ENCODE assay signal across 7 mouse cellular contexts in the genomic region with DNA sequence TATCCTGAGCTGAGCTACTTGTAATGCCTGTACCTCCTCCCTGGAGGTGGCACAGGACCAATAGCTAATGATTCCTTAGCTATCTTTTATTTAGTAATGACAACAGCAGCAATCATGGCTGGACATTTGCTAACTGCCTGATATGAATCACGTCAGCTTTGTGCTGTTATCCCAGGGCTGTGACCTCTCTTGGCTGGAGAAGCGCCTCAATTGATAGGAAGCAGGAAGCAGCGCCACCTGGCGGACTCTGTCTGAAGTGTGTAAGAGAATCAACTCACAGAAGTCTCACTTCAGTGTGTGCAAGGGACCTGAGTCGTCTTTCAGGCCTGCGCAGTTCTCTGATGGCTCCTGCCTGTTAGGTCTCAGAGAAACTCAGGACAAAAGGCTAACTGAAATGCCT. TPM values are rescaled to one million over a fixed set of nuclear protein-coding genes. Genes with fewer than 3 reads are reported as not detected.
DNase-seq lines count a peak whose midpoint lies in the region; ATAC-seq lines count a peak whose summit lies in the region.

No protein-coding gene starts in this region.

- H3K27me3 ChIP-seq in limb, embryonic 10.5 days (ENCODE audit: low read depth, poor library complexity, severe bottlenecking) = peaks cover 8% of the 10 kb centered on the region
- H3K27me3 ChIP-seq in midbrain, embryonic 14.5 days (ENCODE audit: control insufficient read depth, insufficient read depth, low read length) = no peaks in the 10 kb centered on the region

- ATAC-seq in midbrain, embryonic 14.5 days (ENCODE audit: low FRiP score, low TSS enrichment) = peak; percentile 73

- H3K4me1 ChIP-seq in limb, embryonic 10.5 days = 0 out of 2 replicates have a peak, but pooled peaks cover 3% of the 10 kb centered on the region
- H3K4me1 ChIP-seq in midbrain, embryonic 14.5 days (ENCODE audit: control insufficient read depth, insufficient read depth, low read length) = no peaks in the 10 kb centered on the region

- WGBS in limb, embryonic 10.5 days = 16% methylated on average over 6 of the region's 6 CpGs
- WGBS in midbrain, embryonic 14.5 days = 9% methylated on average over 6 of the region's 6 CpGs

- no peaks in the 10 kb centered on the region for H3K9me3 ChIP-seq in limb, embryonic 10.5 days (replicated peaks)
- H3K9me3 ChIP-seq in midbrain, embryonic 14.5 days (ENCODE audit: control insufficient read depth, low read length) = no peaks in the 10 kb centered on the region

- peak; percentile 92 to 94 for DNase-seq in adrenal gland, adult 18-20 months (ENCODE audit: low spot score in 2 of 2)
- DNase-seq in embryo, embryonic 11 days = peak; percentile 90
- DNase-seq in heart, adult 11 months = peak; percentile 96
- peak; percentile 70 for DNase-seq in kidney, adult 11 months
- DNase-seq in limb, embryonic 10.5 days (ENCODE audit: low spot score) = peak; percentile 90
- peak; percentile 93 for DNase-seq in midbrain, embryonic 14.5 days
- DNase-seq in spleen, adult 12 weeks (ENCODE audit: low spot score) = peak; percentile 42

- H3K36me3 ChIP-seq in limb, embryonic 10.5 days = no peaks in the 10 kb centered on the region
- H3K36me3 ChIP-seq in midbrain, embryonic 14.5 days (ENCODE audit: control insufficient read depth, insufficient read depth, low read length) = no peaks in the 10 kb centered on the region

- no peak overlapping the region for H3K4me2 ChIP-seq in midbrain, embryonic 14.5 days (ENCODE audit: low read length)

- no peak overlapping the region for H3K4me3 ChIP-seq in limb, embryonic 10.5 days
- H3K4me3 ChIP-seq in midbrain, embryonic 14.5 days (replicated peaks; ENCODE audit: low read depth, low read length) = no peak overlapping the region

- H3K27ac ChIP-seq in limb, embryonic 10.5 days = no peak overlapping the region
- no peak overlapping the region for H3K27ac ChIP-seq in midbrain, embryonic 14.5 days (replicated peaks; ENCODE audit: low read depth, low read length)

- no peak overlapping the region for H3K9ac ChIP-seq in midbrain, embryonic 14.5 days (replicated peaks; ENCODE audit: low read length)

RNA-seq across cellular contexts. Expression of gene 1810062G17Rik, which starts 19.7 kb away (rescaled TPM):
- 1 to 10 TPM in 1 of 2 experiments, not detected in 1; 1.5 TPM for total RNA-seq in adrenal gland, adult 18-20 months (2021)
- polyA plus RNA-seq in limb, embryonic 10.5 days (2016; fragmentation: Nextera tagmentation; extraction: Ambion mirVana) = 0.55 and 0.84 TPM in 2 replicates
- polyA plus RNA-seq in midbrain, embryonic 14.5 days (2014; fragmentation: Nextera tagmentation; extraction: Ambion mirVana) = 0.24 TPM in 1 of 2 replicates, not detected in the other

RNA-seq across cellular contexts. Expression of gene Anxa5, which starts 19.7 kb away (rescaled TPM):
- total RNA-seq in adrenal gland, adult 18-20 months (2021) = 100 to 1,000 TPM; 616 to 644 TPM
- polyA plus RNA-seq in limb, embryonic 10.5 days (2016; fragmentation: Nextera tagmentation; extraction: Ambion mirVana) = 99.2 and 115 TPM in 2 replicates
- 19.8 and 49.1 TPM in 2 replicates for polyA plus RNA-seq in midbrain, embryonic 14.5 days (2014; fragmentation: Nextera tagmentation; extraction: Ambion mirVana)

RNA-seq across cellular contexts. Expression of gene Gm11549, which starts 26.2 kb away (rescaled TPM):
- not detected for total RNA-seq in adrenal gland, adult 18-20 months (2021)
- not detected in 2 replicates for polyA plus RNA-seq in limb, embryonic 10.5 days (2016; fragmentation: Nextera tagmentation; extraction: Ambion mirVana)
- polyA plus RNA-seq in midbrain, embryonic 14.5 days (2014; fragmentation: Nextera tagmentation; extraction: Ambion mirVana) = 0.21 and 0.27 TPM in 2 replicates

RNA-seq across cellular contexts. Expression of gene Exosc9, which starts 57.0 kb away (rescaled TPM):
- 10 to 100 TPM; 26.7 to 31.5 TPM for total RNA-seq in adrenal gland, adult 18-20 months (2021)
- 93.1 and 98.5 TPM in 2 replicates for polyA plus RNA-seq in limb, embryonic 10.5 days (2016; fragmentation: Nextera tagmentation; extraction: Ambion mirVana)
- polyA plus RNA-seq in midbrain, embryonic 14.5 days (2014; fragmentation: Nextera tagmentation; extraction: Ambion mirVana) = 83.2 and 85.5 TPM in 2 replicates

Comparison
In these comparisons a context has a peak if more than half of its experiments do, and no peak if none do; other contexts are left out.
1. DNase-seq: peak in every context shown above with its lines; median percentile 96 in heart, adult 11 months; 93 in adrenal gland, adult 18-20 months; 93 in midbrain, embryonic 14.5 days; 90 in embryo, embryonic 11 days; 90 in limb, embryonic 10.5 days; 70 in kidney, adult 11 months; 42 in spleen, adult 12 weeks.